Mouse (Mus musculus): Measurements from ENCODE around the gene Unc5a. TPM values are rescaled to one million over a fixed set of nuclear protein-coding genes. Genes with fewer than 3 reads are reported as not detected.

Gene Unc5a
- polyA plus RNA-seq (2014; fragmentation: Illumina TruSeq; extraction: RNeasy Lipid Tissue Mini Kit (QIAGEN cat#74804); ENCODE audit: low replicate concordance) = not detected

DNA sequence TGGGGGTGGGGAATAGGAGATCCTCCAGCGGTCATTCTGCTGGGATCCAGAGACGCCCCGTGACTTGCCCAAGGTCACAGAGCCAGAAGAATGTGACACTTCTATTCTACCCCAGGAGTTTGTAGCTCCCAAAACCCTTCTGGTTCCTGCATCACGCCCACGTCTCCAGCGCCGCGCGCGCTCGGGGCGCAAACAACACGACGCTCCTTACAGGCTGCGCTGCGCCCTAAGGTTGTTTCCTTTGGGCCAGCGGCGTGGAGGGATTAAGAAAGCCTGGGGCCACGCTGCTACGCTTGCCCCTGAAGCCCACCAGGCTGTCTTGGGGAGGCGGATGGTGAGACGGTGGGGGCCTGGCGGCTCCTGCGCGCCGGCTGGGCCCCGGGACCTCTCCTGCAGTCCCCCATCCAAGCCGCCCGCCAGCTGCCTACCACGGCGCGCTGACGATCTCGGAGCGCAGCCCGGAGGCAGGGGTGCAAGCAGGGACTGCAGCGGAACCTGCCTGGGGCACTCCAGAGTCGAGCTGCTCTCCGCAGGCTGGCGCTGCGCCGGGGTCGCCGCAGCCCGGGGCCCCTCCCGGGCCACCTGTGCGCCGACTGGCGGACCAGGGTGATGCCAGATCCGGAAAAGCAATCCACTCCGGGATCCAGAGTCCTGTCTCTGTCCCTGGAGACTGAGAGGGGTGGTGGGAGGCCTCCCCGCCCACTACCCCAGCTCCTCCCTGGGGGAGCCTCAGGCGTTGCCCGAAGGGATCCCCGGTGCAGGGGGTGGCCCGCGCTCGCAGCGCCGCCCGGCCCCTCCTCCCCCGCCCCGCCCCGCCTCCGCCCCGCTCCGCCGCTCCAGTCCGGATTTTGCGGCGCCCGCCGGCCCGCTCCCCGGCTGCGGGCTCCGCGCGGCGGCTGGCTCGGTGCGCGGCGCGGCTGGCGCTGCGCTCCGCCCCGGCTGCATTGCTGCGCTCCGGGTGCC, at the start of gene Unc5a:
Gene Unc5a (plus strand): TSS at position 881 of the 963 bp plus-strand sequence.

GRCm38 (mm10) chr13:55021194-55021779, 72.1 kb downstream of the Unc5a start, which contains the start of gene Hk3:
TSS of gene Hk3 (minus strand) at chr13:55021385.

Other genes with a start within 250 kb of the Unc5a start
- 42.9 TPM for gene Cdhr2, start 247.9 kb upstream of the Unc5a start, polyA plus RNA-seq (2014; fragmentation: Illumina TruSeq; extraction: RNeasy Lipid Tissue Mini Kit (QIAGEN cat#74804); ENCODE audit: low replicate concordance)
- gene Gprin1, start 199.5 kb upstream of the Unc5a start, polyA plus RNA-seq (2014; fragmentation: Illumina TruSeq; extraction: RNeasy Lipid Tissue Mini Kit (QIAGEN cat#74804); ENCODE audit: low replicate concordance) = not detected
- gene Sncb, start 182.8 kb upstream of the Unc5a start, polyA plus RNA-seq (2014; fragmentation: Illumina TruSeq; extraction: RNeasy Lipid Tissue Mini Kit (QIAGEN cat#74804); ENCODE audit: low replicate concordance) = not detected
- not detected for gene Eif4e1b, start 165.4 kb upstream of the Unc5a start, polyA plus RNA-seq (2014; fragmentation: Illumina TruSeq; extraction: RNeasy Lipid Tissue Mini Kit (QIAGEN cat#74804); ENCODE audit: low replicate concordance)
- gene Tspan17, start 160.0 kb upstream of the Unc5a start, polyA plus RNA-seq (2014; fragmentation: Illumina TruSeq; extraction: RNeasy Lipid Tissue Mini Kit (QIAGEN cat#74804); ENCODE audit: low replicate concordance) = not detected
- not detected for gene Hk3, start 72.0 kb downstream of the Unc5a start, polyA plus RNA-seq (2014; fragmentation: Illumina TruSeq; extraction: RNeasy Lipid Tissue Mini Kit (QIAGEN cat#74804); ENCODE audit: low replicate concordance)
- gene Uimc1, start 150.9 kb downstream of the Unc5a start, polyA plus RNA-seq (2014; fragmentation: Illumina TruSeq; extraction: RNeasy Lipid Tissue Mini Kit (QIAGEN cat#74804); ENCODE audit: low replicate concordance) = 41.0 TPM
- 4.2 TPM for gene Zfp346, start 155.9 kb downstream of the Unc5a start, polyA plus RNA-seq (2014; fragmentation: Illumina TruSeq; extraction: RNeasy Lipid Tissue Mini Kit (QIAGEN cat#74804); ENCODE audit: low replicate concordance)
- not detected for gene Gm17617, start 184.1 kb downstream of the Unc5a start, polyA plus RNA-seq (2014; fragmentation: Illumina TruSeq; extraction: RNeasy Lipid Tissue Mini Kit (QIAGEN cat#74804); ENCODE audit: low replicate concordance)
- gene Fgfr4, start 203.2 kb downstream of the Unc5a start, polyA plus RNA-seq (2014; fragmentation: Illumina TruSeq; extraction: RNeasy Lipid Tissue Mini Kit (QIAGEN cat#74804); ENCODE audit: low replicate concordance) = not detected